Mouse (Mus musculus): Measurements from ENCODE around the gene Pdcd2l. TPM values are rescaled to one million over a fixed set of nuclear protein-coding genes. Genes with fewer than 3 reads are reported as not detected.

Gene Pdcd2l
- total RNA-seq, 2 experiments from 2014 or later = 17.5 to 19.1 TPM

GRCm38 (mm10) chr7:34157994-34158393 is 38.5 kb downstream of the Pdcd2l start:
- DNase-seq (ENCODE audit: low spot score in 2 of 2) = no peak

GRCm38 (mm10) chr7:34147193-34147592 is 49.3 kb downstream of the Pdcd2l start:
- no peak for DNase-seq (ENCODE audit: low spot score in 2 of 2)

DNA sequence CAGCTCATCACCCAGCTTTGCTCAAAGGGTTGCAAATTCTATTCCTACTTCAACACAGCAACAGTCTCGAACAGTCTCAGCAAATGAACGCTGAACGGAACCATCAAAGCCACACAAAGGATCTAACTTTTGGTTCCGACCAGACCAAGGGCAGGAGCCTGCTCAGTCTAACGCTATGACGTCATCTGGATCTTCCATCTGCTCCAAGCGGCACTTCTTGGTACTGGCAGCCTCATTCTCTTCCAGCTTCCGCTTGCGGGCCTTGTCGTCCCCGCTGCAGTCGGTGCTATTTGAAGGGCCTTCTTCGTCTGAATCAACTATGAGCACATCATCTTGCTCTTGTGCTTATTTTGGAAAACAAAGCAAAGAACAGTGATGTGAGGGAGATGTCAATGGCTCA is 55.3 kb downstream of the Pdcd2l start:
- DNase-seq (ENCODE audit: low spot score in 2 of 2) = no peak

DNA sequence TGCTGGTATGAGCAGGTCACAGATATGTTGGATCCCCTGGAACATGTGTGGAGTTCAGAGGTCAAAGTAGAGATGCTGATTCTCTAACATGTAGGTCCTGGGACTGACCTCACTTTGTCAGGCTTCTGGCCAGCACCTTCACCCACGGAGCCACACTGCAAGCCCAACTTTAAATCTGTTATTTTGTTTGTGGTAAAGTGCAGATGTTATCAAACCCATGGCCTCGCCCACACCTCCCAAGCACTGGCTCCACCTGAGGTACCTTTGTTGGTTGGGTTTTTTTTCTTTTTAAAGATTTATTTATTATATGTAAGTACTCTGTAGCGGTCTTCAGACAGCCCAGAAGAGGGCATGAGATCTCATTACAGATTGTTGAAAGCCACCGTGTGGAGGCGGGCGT is 57.0 kb downstream of the Pdcd2l start:
- no peak for DNase-seq (ENCODE audit: low spot score in 2 of 2)

Other genes with a start within 250 kb of the Pdcd2l start
- gene Scgb2b27, start 182.7 kb downstream of the Pdcd2l start, total RNA-seq (2021) = not detected
- not detected for gene Scgb1b27, start 175.2 kb downstream of the Pdcd2l start, total RNA-seq (2021)
- not detected for gene Scgb1b30, start 101.2 kb downstream of the Pdcd2l start, total RNA-seq (2021)
- 10 to 100 TPM; 17.8 to 22.0 TPM for gene Wtip, start 63.4 kb downstream of the Pdcd2l start, total RNA-seq (2021)
- 10 to 100 TPM; 58.7 to 62.7 TPM for gene Uba2, start 27.1 kb downstream of the Pdcd2l start, total RNA-seq (2021)
- 100 to 1,000 TPM; 397 to 651 TPM for gene Gpi1, start 33.7 kb upstream of the Pdcd2l start, total RNA-seq (2021)
- not detected for gene Gm6096, start 54.4 kb upstream of the Pdcd2l start, total RNA-seq (2021)
- gene 4931406P16Rik, start 116.9 kb upstream of the Pdcd2l start, total RNA-seq (2021) = 10 to 100 TPM; 54.7 to 57.1 TPM
- 100 to 1,000 TPM in 1 of 2 experiments, 10 to 100 TPM in 1; 94.9 to 101 TPM for gene Lsm14a, start 196.7 kb upstream of the Pdcd2l start, total RNA-seq (2021)